Mouse (Mus musculus): ENCODE results near the gene Pus7. TPM values are rescaled to one million over a fixed set of nuclear protein-coding genes. Genes with fewer than 3 reads are reported as not detected.

The Pus7 gene
- total and polyA plus RNA-seq, 2 experiments from 2014 or later: 11.6 to 14.0 TPM

- peaks cover 47% of the 10 kb centered on the region for H3K36me3 ChIP-seq (replicated peaks; ENCODE audit: control insufficient read depth, insufficient read depth, low read length)
- ATAC-seq (ENCODE audit: insufficient read depth, low read depth): no peak
Observed at GRCm38 (mm10) chr5:23749882-23750281, 33.6 kb downstream of the Pus7 start.

GRCm38 (mm10) chr5:23743261-23743660, 40.2 kb downstream of the Pus7 start:
- no peak for TF ChIP-seq CTCF (IDR thresholded peaks at IDR 0.05; ENCODE audit: low read depth)
- no peak for TF ChIP-seq EP300 (IDR thresholded peaks at IDR 0.05; ENCODE audit: low read depth)
- peaks cover 56% of the 10 kb centered on the region for H3K36me3 ChIP-seq (replicated peaks; ENCODE audit: control insufficient read depth, insufficient read depth, low read length)
- ATAC-seq (ENCODE audit: insufficient read depth, low read depth): no peak

More at GRCm38 (mm10) chr5:23749882-23750281, 33.6 kb downstream of the Pus7 start:
- no peaks in the 10 kb centered on the region for H3K9me3 ChIP-seq (replicated peaks; ENCODE audit: control insufficient read depth, low read length)
- no peak overlapping the region for H3K4me2 ChIP-seq (ENCODE audit: low read depth, low read length)
- H3K4me1 ChIP-seq (ENCODE audit: control insufficient read depth, insufficient read depth): no peaks in the 10 kb centered on the region
- H3K27me3 ChIP-seq (ENCODE audit: control insufficient read depth, insufficient read depth, low read length): no peaks in the 10 kb centered on the region
- WGBS: 51% methylated on average over 2 of the region's 2 CpGs
- H3K27ac ChIP-seq (ENCODE audit: low read depth): no peak overlapping the region
- H3K4me3 ChIP-seq (ENCODE audit: low read depth, low read length): no peak overlapping the region
- no peak overlapping the region for H3K9ac ChIP-seq (replicated peaks; ENCODE audit: low read depth, low read length)
- DNase-seq (ENCODE audit: low spot score): no peak
- peak; percentile 33 for TF ChIP-seq CTCF (IDR thresholded peaks at IDR 0.05; ENCODE audit: low read depth)
- no peak for TF ChIP-seq EP300 (IDR thresholded peaks at IDR 0.05; ENCODE audit: low read depth)

GRCm38 (mm10) chr5:23737111-23737510, 46.4 kb downstream of the Pus7 start:
- ATAC-seq (ENCODE audit: insufficient read depth, low read depth) (no peak), DNase-seq (ENCODE audit: low spot score) (no peak)
- 87% methylated on average over 4 of the region's 4 CpGs for WGBS
- H3K27me3 ChIP-seq (ENCODE audit: control insufficient read depth, insufficient read depth, low read length): no peaks in the 10 kb centered on the region
- H3K4me1 ChIP-seq (ENCODE audit: control insufficient read depth, insufficient read depth): 0 out of 2 replicates have a peak, but pooled peaks cover 7% of the 10 kb centered on the region
- no peak overlapping the region for H3K4me2 ChIP-seq (ENCODE audit: low read depth, low read length)
- no peaks in the 10 kb centered on the region for H3K9me3 ChIP-seq (replicated peaks; ENCODE audit: control insufficient read depth, low read length)
- no peak overlapping the region for H3K9ac ChIP-seq (replicated peaks; ENCODE audit: low read depth, low read length)
- H3K27ac ChIP-seq (ENCODE audit: low read depth): no peak overlapping the region
- no peak overlapping the region for H3K4me3 ChIP-seq (ENCODE audit: low read depth, low read length)
- no peak for TF ChIP-seq EP300 (IDR thresholded peaks at IDR 0.05; ENCODE audit: low read depth)
- TF ChIP-seq CTCF (IDR thresholded peaks at IDR 0.05; ENCODE audit: low read depth): no peak
- peaks cover 10% of the 10 kb centered on the region; the same call in 1 of the 2 replicates for H3K36me3 ChIP-seq (replicated peaks; ENCODE audit: control insufficient read depth, insufficient read depth, low read length)

More at GRCm38 (mm10) chr5:23743261-23743660, 40.2 kb downstream of the Pus7 start:
- H3K9me3 ChIP-seq (replicated peaks; ENCODE audit: control insufficient read depth, low read length): no peaks in the 10 kb centered on the region
- no peak overlapping the region for H3K9ac ChIP-seq (replicated peaks; ENCODE audit: low read depth, low read length)
- WGBS: 93% methylated on average over 12 of the region's 12 CpGs
- H3K4me3 ChIP-seq (ENCODE audit: low read depth, low read length): no peak overlapping the region
- no peak overlapping the region for H3K27ac ChIP-seq (ENCODE audit: low read depth)
- DNase-seq (ENCODE audit: low spot score): no peak
- H3K4me1 ChIP-seq (ENCODE audit: control insufficient read depth, insufficient read depth): 0 out of 2 replicates have a peak, but pooled peaks cover 7% of the 10 kb centered on the region
- H3K27me3 ChIP-seq (ENCODE audit: control insufficient read depth, insufficient read depth, low read length): no peaks in the 10 kb centered on the region
- H3K4me2 ChIP-seq (ENCODE audit: low read depth, low read length): no peak overlapping the region

- H3K9ac ChIP-seq (replicated peaks; ENCODE audit: low read depth, low read length): no peak overlapping the region
- no peak overlapping the region for H3K4me3 ChIP-seq (ENCODE audit: low read depth, low read length)
- no peak for DNase-seq (ENCODE audit: low spot score)
- H3K4me2 ChIP-seq (ENCODE audit: low read depth, low read length): no peak overlapping the region
- no peak overlapping the region for H3K27ac ChIP-seq (ENCODE audit: low read depth)
- H3K4me1 ChIP-seq (ENCODE audit: control insufficient read depth, insufficient read depth): 0 out of 2 replicates have a peak, but pooled peaks cover 7% of the 10 kb centered on the region
- no peak for TF ChIP-seq EP300 (IDR thresholded peaks at IDR 0.05; ENCODE audit: low read depth)
- no peak for TF ChIP-seq CTCF (IDR thresholded peaks at IDR 0.05; ENCODE audit: low read depth)
- no peaks in the 10 kb centered on the region for H3K27me3 ChIP-seq (ENCODE audit: control insufficient read depth, insufficient read depth, low read length)
- H3K36me3 ChIP-seq (replicated peaks; ENCODE audit: control insufficient read depth, insufficient read depth, low read length): peaks cover 6% of the 10 kb centered on the region; the same call in 1 of the 2 replicates
- 59% methylated on average over 4 of the region's 4 CpGs for WGBS
- ATAC-seq (ENCODE audit: insufficient read depth, low read depth): no peak
- no peaks in the 10 kb centered on the region for H3K9me3 ChIP-seq (replicated peaks; ENCODE audit: control insufficient read depth, low read length)
Observed at GRCm38 (mm10) chr5:23736366-23736765, 47.1 kb downstream of the Pus7 start.

GRCm38 (mm10) chr5:23721956-23722355, 61.6 kb downstream of the Pus7 start:
- Histone ChIP-seq H3K27me3 (ENCODE audit: control insufficient read depth, insufficient read depth, low read length) (no peaks in the 10 kb centered on the region), H3K4me2 (ENCODE audit: low read depth, low read length) (no peak overlapping the region), H3K9ac (replicated peaks; ENCODE audit: low read depth, low read length) (no peak overlapping the region), H3K27ac (ENCODE audit: low read depth) (no peak overlapping the region), H3K9me3 (replicated peaks; ENCODE audit: control insufficient read depth, low read length) (no peaks in the 10 kb centered on the region; the same call in 1 of the 2 replicates), H3K36me3 (replicated peaks; ENCODE audit: control insufficient read depth, insufficient read depth, low read length) (no peaks in the 10 kb centered on the region), H3K4me3 (ENCODE audit: low read depth, low read length) (no peak overlapping the region), H3K4me1 (ENCODE audit: control insufficient read depth, insufficient read depth) (no peaks in the 10 kb centered on the region)
- WGBS: 90% methylated on average over 2 of the region's 2 CpGs
- DNase-seq (ENCODE audit: low spot score): no peak
- ATAC-seq (ENCODE audit: insufficient read depth, low read depth): no peak
- TF ChIP-seq EP300 (IDR thresholded peaks at IDR 0.05; ENCODE audit: low read depth): no peak
- no peak for TF ChIP-seq CTCF (IDR thresholded peaks at IDR 0.05; ENCODE audit: low read depth)

- Histone ChIP-seq H3K4me3 (ENCODE audit: low read depth, low read length) (no peak overlapping the region), H3K4me1 (ENCODE audit: control insufficient read depth, insufficient read depth) (no peaks in the 10 kb centered on the region), H3K27ac (ENCODE audit: low read depth) (no peak overlapping the region), H3K27me3 (ENCODE audit: control insufficient read depth, insufficient read depth, low read length) (no peaks in the 10 kb centered on the region), H3K9ac (replicated peaks; ENCODE audit: low read depth, low read length) (no peak overlapping the region), H3K4me2 (ENCODE audit: low read depth, low read length) (no peak overlapping the region), H3K9me3 (replicated peaks; ENCODE audit: control insufficient read depth, low read length) (no peaks in the 10 kb centered on the region), H3K36me3 (replicated peaks; ENCODE audit: control insufficient read depth, insufficient read depth, low read length) (no peaks in the 10 kb centered on the region)
- no peak for ATAC-seq (ENCODE audit: insufficient read depth, low read depth)
- 81% methylated on average over 4 of the region's 4 CpGs for WGBS
- TF ChIP-seq CTCF (IDR thresholded peaks at IDR 0.05; ENCODE audit: low read depth): no peak
- no peak for TF ChIP-seq EP300 (IDR thresholded peaks at IDR 0.05; ENCODE audit: low read depth)
- DNase-seq (ENCODE audit: low spot score): no peak
Observed at GRCm38 (mm10) chr5:23718881-23719328, 64.6 kb downstream of the Pus7 start.

All from heart, postnatal 0 days (tissue).